Mouse (Mus musculus) retina, postnatal 7 days (tissue): ENCODE results near the gene Mars2.
A peak's percentile ranks its signal among the peaks of the same experiment; 100 is the strongest.

Source experiments
- DNase-seq: peaks from one replicate; pipeline ENCODE4 v3.0.0-alpha.2; 2012; ENCODE audit warnings: low read depth, low spot score

Mars2 gene

GRCm38 (mm10) chr1:55236890-55237642 lies at the start of gene Mars2:
Gene Mars2 (plus strand): TSS chr1:55237177.
- DNase-seq = peak; percentile 90

- no peak for DNase-seq
Measured at GRCm38 (mm10) chr1:55192015-55192414, 45.0 kb upstream of the Mars2 start.

DNA sequence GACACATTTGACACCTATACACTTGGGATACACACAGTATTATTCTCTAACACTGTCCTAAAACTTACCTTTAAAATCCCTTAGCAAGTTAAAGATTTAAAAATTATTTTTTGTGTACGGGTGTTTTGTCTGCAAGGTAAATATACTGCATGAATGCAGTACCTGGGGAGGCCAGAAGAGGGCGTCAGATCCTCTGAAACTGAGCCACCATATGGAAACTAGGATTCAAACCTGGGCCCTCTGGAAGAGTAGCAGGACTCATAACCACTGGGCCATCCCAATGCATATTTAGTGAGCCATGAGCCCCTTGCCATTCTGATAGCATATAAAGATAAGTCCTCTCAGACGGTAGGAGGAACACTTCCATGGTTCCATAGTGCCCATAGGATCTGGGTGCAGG lies 44.2 kb upstream of the Mars2 start:
- DNase-seq = no peak

DNA sequence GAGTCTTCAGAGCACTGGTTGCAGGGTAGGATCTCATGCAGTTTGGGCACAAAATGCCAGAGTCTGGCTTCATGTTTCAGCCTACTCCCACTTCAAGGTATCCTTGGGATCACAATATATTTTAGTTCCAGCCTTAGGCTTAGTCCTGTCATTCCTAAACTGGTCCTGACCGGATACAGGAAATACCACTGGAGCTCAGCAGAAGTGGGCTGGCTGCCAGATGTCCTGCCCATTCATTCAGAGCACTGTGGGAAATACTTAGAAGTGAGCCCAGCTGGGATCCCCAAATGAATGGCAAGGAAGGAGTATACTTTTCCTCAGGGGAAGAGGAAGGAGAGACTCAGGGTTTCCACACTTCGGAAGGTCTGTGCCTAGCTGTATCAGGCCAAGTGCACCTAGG lies 43.7 kb upstream of the Mars2 start:
- no peak for DNase-seq

DNA sequence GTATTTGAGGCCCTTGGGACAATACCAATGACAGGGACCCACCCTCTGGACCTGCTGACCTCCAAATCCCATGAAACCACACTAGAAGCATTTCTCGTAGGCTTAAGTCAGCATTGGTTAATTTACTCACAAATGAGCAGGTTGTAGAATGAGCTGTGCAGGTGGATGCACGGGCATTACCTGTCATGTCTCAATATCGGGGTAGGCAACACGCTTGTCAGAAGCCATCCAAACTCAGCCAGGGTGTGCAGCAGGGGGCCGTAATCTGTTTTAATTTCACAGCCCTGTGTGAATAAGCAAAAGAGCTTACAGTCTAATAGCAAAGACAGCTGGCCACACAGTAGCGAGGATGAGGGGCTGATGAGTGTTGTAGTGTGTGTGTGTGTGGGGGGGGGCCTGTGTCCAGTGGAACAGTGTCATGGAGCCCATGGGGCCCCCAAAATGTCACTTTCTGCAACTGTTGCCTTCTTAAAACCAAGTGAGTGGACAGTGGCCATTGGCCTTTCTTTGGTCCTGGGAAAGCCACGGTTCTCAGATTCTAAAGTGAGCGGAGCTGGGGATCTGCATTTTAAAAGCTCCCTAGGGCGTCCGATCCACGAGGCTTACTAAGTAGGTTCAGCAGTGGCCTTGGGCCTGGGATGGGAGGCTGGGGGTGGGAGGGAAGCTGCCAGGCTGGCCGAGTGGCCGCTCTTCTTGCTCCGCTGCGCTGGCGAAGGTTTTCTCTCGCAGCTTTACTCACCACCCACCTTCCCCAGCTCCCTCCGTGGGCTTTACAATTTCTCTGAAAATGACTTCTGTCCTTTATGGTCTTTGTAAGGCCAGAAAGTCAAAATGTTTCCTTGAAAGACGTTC lies 42.7 kb upstream of the Mars2 start:
- DNase-seq = no peak

- DNase-seq = no peak
Measured at GRCm38 (mm10) chr1:55195021-55195420, 42.0 kb upstream of the Mars2 start.

GRCm38 (mm10) chr1:55196327-55197003 lies 40.5 kb upstream of the Mars2 start:
- no peak for DNase-seq

GRCm38 (mm10) chr1:55198719-55199118 lies 38.3 kb upstream of the Mars2 start:
- DNase-seq = no peak

- no peak for DNase-seq
Measured at GRCm38 (mm10) chr1:55201850-55202752, 34.9 kb upstream of the Mars2 start.

- DNase-seq = no peak
Measured at GRCm38 (mm10) chr1:55205808-55206327, 31.1 kb upstream of the Mars2 start.

DNA sequence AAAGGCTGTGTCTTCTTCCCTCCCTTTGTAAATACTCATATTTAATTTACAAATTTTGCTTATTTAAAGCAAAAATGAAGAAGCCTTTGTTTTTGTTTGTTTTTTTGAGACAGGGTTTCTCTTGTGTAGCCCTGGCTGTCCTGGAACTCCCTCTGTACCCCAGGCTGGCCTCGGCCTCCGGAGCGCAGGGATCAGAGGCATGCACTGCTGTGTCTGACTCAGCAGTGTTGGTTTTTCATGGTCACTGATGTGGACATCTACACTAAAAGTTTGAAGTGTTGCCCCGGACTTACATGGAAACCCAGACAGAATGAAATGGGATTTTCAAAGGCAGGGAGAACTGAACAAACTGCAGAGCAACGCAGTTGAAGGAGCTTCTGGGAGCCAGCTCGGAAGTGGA lies 29.4 kb upstream of the Mars2 start:
- DNase-seq = no peak

DNA sequence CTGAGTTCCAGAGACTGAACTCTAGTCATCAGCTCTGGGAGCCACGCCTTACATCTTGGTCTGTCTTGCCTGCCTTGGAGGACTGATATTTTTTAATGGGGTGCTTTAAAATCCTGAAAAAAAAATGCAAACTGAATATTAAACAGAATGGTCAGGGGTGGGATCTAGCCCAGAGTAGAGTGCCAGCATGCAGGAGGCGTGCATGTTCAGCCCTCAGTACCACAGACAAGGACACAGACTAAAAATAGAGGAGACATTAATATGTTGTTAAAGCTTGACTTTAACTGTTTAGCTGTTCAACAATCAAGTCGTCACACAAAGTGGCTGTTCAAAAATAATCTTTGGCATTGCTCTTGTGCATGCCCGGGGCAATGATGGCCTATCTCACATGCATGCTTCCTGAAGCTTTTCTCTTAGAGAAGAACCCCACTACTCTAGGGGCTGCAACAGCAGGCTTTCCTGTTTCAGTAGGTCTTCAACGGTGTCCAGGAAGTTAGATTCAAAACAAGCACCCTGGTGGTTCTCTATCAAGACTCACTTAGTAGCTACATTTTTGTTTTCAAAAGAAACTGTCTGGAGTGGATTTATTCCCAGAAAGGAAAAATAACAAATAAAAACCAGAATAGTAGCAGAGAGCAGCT lies 28.4 kb upstream of the Mars2 start:
- no peak for DNase-seq

DNA sequence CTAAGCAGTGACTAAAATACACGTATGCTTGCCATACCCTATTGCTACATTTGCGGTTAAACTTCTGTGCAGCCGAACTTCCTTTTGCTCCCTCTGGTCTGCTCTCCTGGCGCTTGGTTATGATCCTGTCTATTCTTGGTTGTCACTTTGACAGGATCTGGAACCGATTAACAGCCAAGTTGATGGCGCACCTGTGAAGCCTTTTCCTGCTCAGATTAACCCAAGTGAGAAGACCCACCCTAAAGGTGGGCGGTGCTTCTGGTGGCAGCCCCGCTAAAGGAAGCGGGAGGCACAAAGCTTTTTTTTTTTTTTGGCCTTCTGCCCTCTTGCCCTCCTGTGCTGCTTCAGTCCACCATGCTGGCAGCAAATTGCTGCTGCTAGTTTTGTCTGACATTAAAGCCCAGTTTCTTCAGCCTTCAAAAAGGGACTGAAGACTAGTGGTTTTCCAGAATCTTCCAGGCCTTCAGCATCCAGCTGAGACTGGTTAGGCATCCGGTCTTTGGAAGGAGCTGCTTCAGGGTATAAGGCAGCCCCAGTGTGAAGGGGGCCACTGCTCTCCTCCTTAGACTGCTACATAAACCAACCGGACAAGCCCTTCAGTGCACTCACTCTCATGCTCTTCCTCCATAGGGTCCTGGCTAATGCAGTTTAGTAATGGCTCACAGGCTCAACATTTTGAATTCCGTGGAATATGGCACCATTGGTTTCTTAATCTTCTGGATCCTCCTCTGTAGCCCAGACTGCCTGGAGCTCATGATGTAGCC lies 26.6 kb upstream of the Mars2 start:
- no peak for DNase-seq

GRCm38 (mm10) chr1:55211081-55211480 lies 25.9 kb upstream of the Mars2 start:
- DNase-seq = no peak

DNA sequence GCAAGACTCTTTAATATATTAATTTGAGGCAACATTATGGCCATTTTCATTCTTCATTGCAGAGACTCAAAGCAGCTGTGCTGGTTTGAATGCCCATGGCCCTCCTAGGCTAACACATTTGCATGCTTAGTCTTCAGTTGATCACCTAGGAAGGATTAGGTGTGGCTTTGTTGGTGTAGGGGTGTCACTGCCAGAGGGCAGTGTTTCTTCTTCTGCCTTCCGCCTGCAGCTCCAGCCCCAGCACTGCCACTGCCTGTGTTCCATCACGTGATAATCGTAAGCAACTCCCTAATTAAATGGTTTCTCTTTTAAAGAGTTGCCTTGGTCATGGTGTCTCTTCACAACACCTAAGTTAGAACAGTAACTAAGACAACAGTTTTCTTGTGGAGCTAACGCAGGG lies 24.2 kb upstream of the Mars2 start:
- DNase-seq = no peak

- no peak for DNase-seq
Measured at GRCm38 (mm10) chr1:55213475-55213874, 23.5 kb upstream of the Mars2 start.

DNA sequence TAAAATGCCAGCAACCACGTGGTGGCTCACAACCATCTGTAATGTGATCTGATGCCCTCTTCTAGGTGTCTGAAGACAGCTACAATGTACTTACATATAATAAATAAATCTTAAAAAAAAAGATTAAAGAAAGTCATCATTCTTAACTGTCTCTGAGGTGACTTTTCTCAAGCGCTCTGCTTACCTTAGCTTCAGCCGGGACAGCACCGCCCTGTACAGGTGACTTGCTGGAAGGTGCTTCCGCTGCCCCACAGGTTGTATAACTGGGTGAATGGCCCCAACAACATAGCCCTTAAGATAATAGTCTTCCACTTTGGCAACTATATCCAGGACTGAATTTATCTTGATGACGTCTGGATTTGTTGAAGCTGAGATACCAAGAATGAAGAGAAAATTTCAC lies 23.0 kb upstream of the Mars2 start:
- no peak for DNase-seq

- DNase-seq = no peak
Measured at GRCm38 (mm10) chr1:55215185-55215813, 21.7 kb upstream of the Mars2 start.

- DNase-seq = no peak
Measured at GRCm38 (mm10) chr1:55217191-55217590, 19.8 kb upstream of the Mars2 start.
